Mouse (Mus musculus) limb, embryonic 13.5 days (tissue): ENCODE data around the gene Emilin2. TPM values are rescaled to one million over a fixed set of nuclear protein-coding genes. Genes with fewer than 3 reads are reported as not detected.
"Not testable (repeated sequence)": the region's sequence is repeated elsewhere in the genome, so short reads cannot be mapped to it uniquely, and the experiment has no call there.

Experiments used
- ATAC-seq: fragments of 200-750 bp; cut with Nextera tagmentation; 2 replicates; pipeline ENCODE4 v1.8.0; 2017; ENCODE audit warnings: low read depth, moderate number of reproducible peaks, moderate TSS enrichment; ENCODE audit not compliant: low FRiP score
- H3K27ac ChIP-seq: fragments of 300-500 bp; sonication (generic); 2 replicates; pipeline ENCODE4 v1.5.1; 2015; ENCODE audit warnings: inconsistent platforms, mild to moderate bottlenecking, moderate library complexity
- H3K27me3 ChIP-seq: fragments of 300-500 bp; sonication (generic); 2 replicates; pipeline ENCODE4 v1.6.1; 2015; ENCODE audit warnings: mild to moderate bottlenecking, inconsistent platforms
- H3K36me3 ChIP-seq: fragments of 300-500 bp; sonication (generic); 2 replicates; pipeline ENCODE4 v1.6.1; 2015; ENCODE audit warnings: inconsistent platforms, mild to moderate bottlenecking, moderate library complexity
- H3K4me1 ChIP-seq: fragments of 300-500 bp; sonication (generic); 2 replicates; pipeline ENCODE4 v1.6.1; 2015; ENCODE audit warnings: inconsistent platforms
- H3K4me2 ChIP-seq: fragments of 300-500 bp; sonication (generic); replicated peaks from 2 replicates; pipeline ENCODE4 v1.6.1; 2015; ENCODE audit warnings: inconsistent platforms, mild to moderate bottlenecking, moderate library complexity
- H3K4me3 ChIP-seq: fragments of 300-500 bp; sonication (generic); 2 replicates; pipeline ENCODE4 v1.5.1; 2015; ENCODE audit warnings: moderate library complexity, mild to moderate bottlenecking, inconsistent platforms
- H3K9ac ChIP-seq: fragments of 300-500 bp; sonication (generic); 2 replicates; pipeline ENCODE4 v1.6.1; 2015; ENCODE audit warnings: mild to moderate bottlenecking, inconsistent platforms
- H3K9me3 ChIP-seq: fragments of 300-500 bp; sonication (generic); 2 replicates; pipeline ENCODE4 v1.6.1; 2016; ENCODE audit warnings: inconsistent platforms
- WGBS: fragments of 180-500 bp; shearing (Covaris S2); methylation state at CpG from one replicate; pipeline ENCODE4 v1.1.7; 2015; 5-methylcytosine and 5-hydroxymethylcytosine counted together
- polyA plus RNA-seq: library from polyadenylated mRNA; unstranded; fragments of >200 nt; fragmentation: Nextera tagmentation; extraction: Ambion mirVana; gene quantifications from 2 replicates; pipeline ENCODE4 v1.2.1, GENCODE M21; 2015

The Emilin2 gene
- polyA plus RNA-seq: 18.6 and 19.1 TPM in 2 replicates

DNA sequence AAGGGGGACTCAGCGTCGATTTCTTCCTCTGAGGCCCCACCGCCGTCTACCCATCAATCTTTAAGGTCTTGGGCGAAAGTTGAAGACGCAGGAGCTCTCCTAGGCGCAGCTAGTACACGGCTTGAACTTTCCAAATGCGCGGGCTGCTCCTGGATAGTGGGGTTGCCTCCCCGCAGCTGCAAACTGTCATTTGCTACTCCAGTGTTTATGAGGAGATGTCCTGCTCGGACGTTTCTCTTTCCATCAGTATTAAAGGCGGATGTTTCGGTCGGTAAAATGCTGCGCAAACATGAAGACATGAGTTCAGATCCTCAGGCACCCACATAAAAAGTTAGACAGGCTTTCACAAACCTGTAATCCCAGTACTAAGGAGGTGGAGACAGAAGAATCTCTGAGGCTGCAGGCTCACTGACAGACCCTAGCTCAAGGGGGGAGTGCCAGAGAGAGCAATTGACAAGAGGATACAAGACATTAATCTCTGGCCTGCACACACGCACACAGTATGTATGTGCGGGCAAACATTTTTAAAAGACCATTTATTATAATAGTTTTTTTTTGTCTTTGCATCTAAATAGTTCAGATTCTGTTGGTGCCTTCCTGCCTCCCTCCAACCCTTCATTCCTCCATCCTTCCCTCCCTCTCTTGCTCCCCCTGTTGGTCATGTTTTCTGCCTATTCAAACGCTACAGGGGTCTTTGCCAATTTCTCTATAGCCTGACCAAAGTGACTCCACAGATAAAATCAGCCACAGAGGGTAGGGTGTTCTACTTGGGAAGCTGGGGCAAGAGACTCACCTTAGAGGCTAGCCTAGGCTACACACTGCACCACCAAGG is at the start of gene Emilin2:
Gene Emilin2 (minus strand): TSS at position 639 of the 832 bp plus-strand sequence.
- 8% methylated on average over 20 of the region's 20 CpGs for WGBS
- H3K36me3 ChIP-seq: no peaks in the 10 kb centered on the region
- H3K27ac ChIP-seq: peak within 1 kb of the TSS; percentile 78; the same call in 1 of the 2 replicates
- peaks cover 19% of the 10 kb centered on the region for H3K4me1 ChIP-seq
- no peaks in the 10 kb centered on the region for H3K9me3 ChIP-seq
- peak; percentile 17; the same call in 1 of the 2 replicates for ATAC-seq
- H3K27me3 ChIP-seq: peaks cover 24% of the 10 kb centered on the region
- H3K9ac ChIP-seq: peak within 1 kb of the TSS; percentile 78
- H3K4me2 ChIP-seq: peak within 1 kb of the TSS; percentile 99
- H3K4me3 ChIP-seq: peak within 1 kb of the TSS; percentile 70

DNA sequence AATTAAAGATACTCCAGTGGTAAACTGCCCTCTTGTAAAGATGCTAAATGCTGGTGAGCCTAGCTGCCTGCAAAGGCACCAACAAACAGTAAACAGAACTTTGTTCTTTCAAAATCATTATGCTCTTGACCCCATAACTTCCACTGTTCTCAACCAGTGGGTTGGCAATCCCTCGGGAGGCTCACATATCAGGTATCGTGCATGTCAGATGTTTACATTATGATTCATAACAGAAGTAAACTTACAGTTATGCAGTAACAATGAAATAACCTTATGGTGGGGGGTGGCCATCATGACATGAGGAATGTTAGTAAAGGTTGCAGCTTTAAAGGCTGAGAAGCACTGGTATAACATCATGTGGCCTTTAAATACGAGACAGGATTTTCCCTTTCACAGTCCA is 43.7 kb upstream of the Emilin2 start:
- H3K4me2 ChIP-seq: no peak overlapping the region
- WGBS: 80% methylated on average over 3 of the region's 3 CpGs
- H3K27ac ChIP-seq: no peak overlapping the region
- no peak overlapping the region for H3K9ac ChIP-seq
- H3K36me3 ChIP-seq: peaks cover 78% of the 10 kb centered on the region
- no peaks in the 10 kb centered on the region for H3K27me3 ChIP-seq
- H3K4me3 ChIP-seq: no peak overlapping the region
- no peaks in the 10 kb centered on the region for H3K9me3 ChIP-seq
- H3K4me1 ChIP-seq: no peaks in the 10 kb centered on the region
- no peak for ATAC-seq

DNA sequence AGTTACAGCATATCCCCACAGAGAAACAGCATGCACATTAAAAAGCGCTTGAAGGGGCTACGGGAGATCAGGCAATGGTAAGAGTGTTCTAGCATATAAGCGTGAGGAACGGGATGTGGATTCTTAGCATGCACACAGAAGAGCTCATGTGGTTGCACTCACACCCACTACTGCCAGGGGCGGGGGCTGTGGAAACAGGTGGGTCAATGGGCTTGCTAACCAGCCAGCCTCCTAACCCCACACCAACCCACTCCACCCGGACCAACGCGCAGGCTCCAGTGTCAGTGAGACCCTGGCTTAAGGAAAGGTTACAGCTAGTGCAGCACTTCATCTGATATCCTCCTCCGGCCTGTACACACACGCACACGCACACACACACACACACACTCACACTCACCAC is 42.4 kb upstream of the Emilin2 start:
- 95% methylated on average over 11 of the region's 11 CpGs for WGBS
- no peak for ATAC-seq
- Histone ChIP-seq H3K4me2 (no peak overlapping the region), H3K4me1 (no peaks in the 10 kb centered on the region), H3K27ac (no peak overlapping the region), H3K27me3 (no peaks in the 10 kb centered on the region), H3K9ac (no peak overlapping the region), H3K4me3 (no peak overlapping the region), H3K9me3 (no peaks in the 10 kb centered on the region), H3K36me3 (peaks cover 77% of the 10 kb centered on the region)

DNA sequence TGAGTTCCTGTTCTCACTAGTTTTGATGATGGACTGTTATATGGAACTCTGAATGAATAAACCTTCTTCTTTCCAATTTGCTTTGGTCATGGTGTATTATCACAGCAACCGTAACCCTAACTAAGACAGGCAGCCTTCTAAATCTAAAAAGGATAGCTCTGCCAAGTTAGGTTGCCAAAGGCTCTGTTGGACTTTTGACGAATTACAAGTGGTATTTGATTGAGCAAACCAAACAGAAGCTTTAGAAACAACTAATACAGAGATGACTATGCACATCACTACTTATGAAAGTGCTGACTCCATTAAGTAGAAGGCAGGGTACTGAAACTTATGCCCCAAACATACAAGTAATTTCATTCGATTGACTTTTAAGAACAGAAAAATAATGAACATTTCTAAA is 36.4 kb upstream of the Emilin2 start:
- Histone ChIP-seq H3K9me3 (no peaks in the 10 kb centered on the region), H3K27me3 (no peaks in the 10 kb centered on the region), H3K27ac (no peak overlapping the region), H3K9ac (no peak overlapping the region), H3K36me3 (peaks cover 87% of the 10 kb centered on the region), H3K4me3 (no peak overlapping the region), H3K4me1 (no peaks in the 10 kb centered on the region), H3K4me2 (no peak overlapping the region)
- WGBS: 91% methylated on average over 3 of the region's 3 CpGs
- ATAC-seq: no peak

DNA sequence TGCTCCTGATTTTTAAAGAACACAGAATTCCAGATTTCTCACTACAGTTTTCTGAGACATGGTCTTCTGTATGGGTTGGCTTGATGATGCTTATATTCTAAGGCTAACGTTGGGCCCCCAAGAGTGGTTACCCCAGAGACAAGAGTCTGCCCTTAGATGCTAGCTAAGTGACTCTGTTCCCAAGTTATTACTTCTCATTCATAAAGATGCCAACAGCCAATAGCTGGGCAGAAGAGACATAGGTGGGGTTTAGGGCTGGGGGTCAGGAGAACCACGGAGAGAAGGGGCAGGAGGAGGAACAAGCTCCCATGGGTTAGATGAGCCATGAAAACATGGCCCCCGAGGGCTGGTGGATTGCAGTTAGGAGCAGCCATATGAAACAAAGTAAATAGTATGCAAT is 30.2 kb upstream of the Emilin2 start:
- 0 out of 2 replicates have a peak, but pooled peaks cover 4% of the 10 kb centered on the region for H3K9me3 ChIP-seq
- H3K27ac ChIP-seq: no peak overlapping the region
- H3K4me1 ChIP-seq: no peaks in the 10 kb centered on the region
- H3K4me2 ChIP-seq: no peak overlapping the region
- H3K27me3 ChIP-seq: no peaks in the 10 kb centered on the region
- ATAC-seq: no peak
- no peak overlapping the region for H3K9ac ChIP-seq
- H3K4me3 ChIP-seq: no peak overlapping the region
- 84% methylated on average over 3 of the region's 3 CpGs for WGBS
- peaks cover 51% of the 10 kb centered on the region for H3K36me3 ChIP-seq

DNA sequence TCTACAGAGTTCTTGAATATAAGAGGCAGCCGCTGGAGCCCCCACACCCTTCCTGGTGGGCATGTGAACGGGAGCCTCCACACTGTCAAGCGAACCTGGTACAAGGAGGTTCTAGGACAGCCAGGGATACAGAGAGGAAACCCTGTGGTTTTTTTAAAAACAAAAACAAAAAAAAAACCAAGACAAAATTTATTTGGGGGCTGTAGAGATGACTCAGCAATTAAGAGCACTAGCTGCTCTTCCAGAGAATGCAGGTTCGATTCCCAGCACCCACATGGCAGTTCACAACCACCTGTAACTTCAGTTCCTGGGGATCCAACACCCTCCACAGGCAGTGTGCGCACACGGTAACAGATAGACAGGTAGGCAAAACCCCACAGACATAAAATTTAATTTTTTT is 26.8 kb upstream of the Emilin2 start:
- no peaks in the 10 kb centered on the region for H3K27me3 ChIP-seq
- peaks cover 25% of the 10 kb centered on the region for H3K36me3 ChIP-seq
- 0 out of 2 replicates have a peak, but pooled peaks cover 4% of the 10 kb centered on the region for H3K9me3 ChIP-seq
- H3K9ac ChIP-seq: no peak overlapping the region
- 91% methylated on average over 6 of the region's 6 CpGs for WGBS
- H3K4me3 ChIP-seq: no peak overlapping the region
- H3K27ac ChIP-seq: no peak overlapping the region
- no peak overlapping the region for H3K4me2 ChIP-seq
- H3K4me1 ChIP-seq: no peaks in the 10 kb centered on the region
- ATAC-seq: no peak

DNA sequence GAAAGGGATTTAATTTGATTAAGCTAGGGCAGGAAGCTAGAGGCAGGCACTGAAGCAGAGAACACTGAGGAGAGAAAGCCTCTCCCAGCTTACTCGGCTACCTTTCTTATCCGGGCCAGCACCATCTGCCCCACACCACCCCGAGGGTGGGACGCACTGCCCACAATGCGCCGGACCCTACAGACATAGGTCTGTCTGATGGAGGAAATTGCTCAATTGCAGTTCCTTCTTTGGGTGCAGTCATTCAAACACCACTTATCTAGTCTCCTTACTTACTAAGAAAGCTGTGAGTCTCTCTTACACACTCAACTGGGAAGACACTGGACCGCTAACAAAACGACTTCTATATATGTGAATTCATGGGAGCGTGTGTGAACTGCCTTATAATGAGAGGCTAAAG is 25.8 kb upstream of the Emilin2 start:
- no peak for ATAC-seq

DNA sequence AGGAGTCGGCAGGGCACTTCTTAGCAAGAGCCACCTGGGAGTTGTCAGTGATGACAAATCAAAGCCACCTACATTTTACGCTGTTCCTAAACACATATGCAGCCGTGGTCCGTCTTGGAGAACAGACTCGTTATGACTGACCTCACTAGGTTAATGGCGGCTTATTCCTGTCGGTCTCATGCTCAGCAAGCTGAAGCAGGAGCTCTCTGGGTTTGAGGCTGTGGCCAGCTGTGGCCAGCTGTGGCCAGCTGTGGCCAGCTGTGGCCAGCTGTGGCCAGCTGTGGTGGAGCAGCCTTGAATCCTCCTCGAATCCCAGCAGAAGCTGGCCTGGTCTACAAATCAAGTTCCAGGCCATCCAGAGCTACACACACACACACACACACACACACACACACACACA is 24.6 kb upstream of the Emilin2 start:
- ATAC-seq: no peak
- Histone ChIP-seq H3K4me3 (no peak overlapping the region), H3K27me3 (no peaks in the 10 kb centered on the region), H3K9me3 (no peaks in the 10 kb centered on the region), H3K9ac (no peak overlapping the region), H3K4me2 (no peak overlapping the region), H3K4me1 (no peaks in the 10 kb centered on the region), H3K27ac (no peak overlapping the region), H3K36me3 (0 out of 2 replicates have a peak, but pooled peaks cover 6% of the 10 kb centered on the region)
- WGBS: 29% methylated on average over 8 of the region's 8 CpGs

More for the DNA sequence above, 25.8 kb upstream of the Emilin2 start:
- no peak overlapping the region for H3K4me2 ChIP-seq
- H3K9me3 ChIP-seq: 0 out of 2 replicates have a peak, but pooled peaks cover 4% of the 10 kb centered on the region
- H3K4me1 ChIP-seq: no peaks in the 10 kb centered on the region
- H3K27me3 ChIP-seq: no peaks in the 10 kb centered on the region
- H3K27ac ChIP-seq: no peak overlapping the region
- H3K36me3 ChIP-seq: peaks cover 16% of the 10 kb centered on the region
- WGBS: 90% methylated on average over 9 of the region's 9 CpGs
- no peak overlapping the region for H3K9ac ChIP-seq
- H3K4me3 ChIP-seq: no peak overlapping the region

DNA sequence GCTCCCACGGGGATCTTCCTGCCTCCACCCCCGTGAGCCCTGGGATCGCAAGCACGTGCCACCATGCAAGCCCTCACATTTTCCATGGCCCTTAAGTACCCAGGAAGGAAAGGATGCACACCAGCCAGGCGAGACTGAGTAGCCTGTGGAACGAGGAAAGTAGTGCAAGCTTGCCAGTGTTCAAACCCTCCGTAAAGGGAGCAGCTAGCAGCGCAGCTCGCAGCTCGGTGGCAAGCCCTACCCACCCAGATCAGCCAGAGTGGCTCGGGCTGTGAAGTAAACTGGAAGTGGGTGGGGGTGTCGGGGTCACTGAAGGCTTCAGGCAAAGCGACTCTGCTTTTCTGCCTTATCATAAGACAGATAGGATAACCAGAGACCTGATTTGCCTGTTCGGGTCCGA is 20.5 kb upstream of the Emilin2 start:
- Histone ChIP-seq H3K9ac (no peak overlapping the region), H3K9me3 (no peaks in the 10 kb centered on the region), H3K4me2 (no peak overlapping the region), H3K36me3 (no peaks in the 10 kb centered on the region), H3K27me3 (no peaks in the 10 kb centered on the region), H3K27ac (no peak overlapping the region), H3K4me3 (no peak overlapping the region), H3K4me1 (no peaks in the 10 kb centered on the region)
- 53% methylated on average over 15 of the region's 15 CpGs for WGBS
- ATAC-seq: no peak

DNA sequence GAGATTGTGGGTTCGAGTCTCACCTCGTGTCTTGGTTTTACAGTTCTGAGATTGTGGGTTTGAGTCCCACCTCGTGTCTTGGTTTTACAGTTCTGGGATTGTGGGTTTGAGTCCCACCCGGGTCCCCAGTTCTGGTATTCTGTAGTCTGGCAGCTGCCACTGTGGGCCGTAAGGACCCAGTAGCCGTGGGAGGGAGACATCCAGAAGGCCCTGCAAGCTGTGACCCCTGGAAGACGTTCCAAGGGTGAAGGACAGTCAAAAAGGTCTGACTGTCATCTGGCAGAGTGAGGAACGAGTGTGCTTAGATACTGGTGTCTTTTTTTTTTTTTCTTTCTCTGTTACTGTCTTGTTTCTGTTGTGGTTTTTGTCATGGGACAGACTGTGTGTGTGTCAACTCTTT is 9.0 kb upstream of the Emilin2 start:
- H3K4me3 ChIP-seq, H3K36me3 ChIP-seq, ATAC-seq, H3K4me2 ChIP-seq, H3K9me3 ChIP-seq, H3K27me3 ChIP-seq, H3K9ac ChIP-seq, H3K4me1 ChIP-seq, H3K27ac ChIP-seq: not testable (repeated sequence)
- 87% methylated on average over 8 of the region's 8 CpGs for WGBS

DNA sequence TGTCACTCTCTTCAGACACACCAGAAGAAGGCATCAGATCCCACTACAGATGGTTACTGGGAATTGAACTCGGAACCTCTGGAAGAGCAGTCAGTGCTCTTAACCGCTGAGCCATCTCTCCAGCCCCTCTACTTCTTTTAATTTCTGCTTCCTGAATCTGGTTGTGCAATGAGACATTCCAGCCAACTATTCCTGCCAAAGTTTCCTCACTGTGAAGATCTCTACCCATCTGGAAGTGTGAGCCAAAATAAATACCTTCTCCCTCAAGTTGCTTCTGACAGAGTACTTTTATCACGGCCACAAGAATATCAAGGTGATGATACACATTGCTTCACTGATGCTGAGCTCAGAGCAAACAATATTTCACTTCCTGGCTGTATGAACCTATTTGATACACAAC is 7.6 kb upstream of the Emilin2 start:
- no peaks in the 10 kb centered on the region for H3K27me3 ChIP-seq
- no peak overlapping the region for H3K4me3 ChIP-seq
- WGBS: 94% methylated on average over 3 of the region's 3 CpGs
- H3K27ac ChIP-seq: no peak overlapping the region
- no peak overlapping the region for H3K9ac ChIP-seq
- H3K4me2 ChIP-seq: no peak overlapping the region
- no peaks in the 10 kb centered on the region for H3K9me3 ChIP-seq
- no peak for ATAC-seq
- H3K36me3 ChIP-seq: no peaks in the 10 kb centered on the region
- H3K4me1 ChIP-seq: no peaks in the 10 kb centered on the region

DNA sequence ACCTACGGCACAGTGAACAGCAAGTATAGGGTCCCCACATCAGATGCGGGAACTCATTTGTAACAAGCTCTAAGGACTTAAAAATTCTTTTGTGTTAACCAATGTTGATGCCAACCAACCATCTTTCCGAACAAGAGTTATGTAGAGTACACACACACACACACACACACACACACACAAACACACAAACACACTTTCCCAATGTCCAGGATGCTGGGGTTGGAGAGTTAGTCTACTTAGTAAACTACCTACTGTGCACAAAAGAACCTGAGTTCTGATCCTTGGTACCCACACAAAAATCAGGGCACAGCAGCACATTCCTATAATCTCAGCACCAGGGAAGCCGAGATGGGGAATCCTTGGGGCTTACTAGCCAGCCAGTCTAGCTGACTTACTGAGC is 5.8 kb upstream of the Emilin2 start:
- 84% methylated on average over 4 of the region's 4 CpGs for WGBS
- no peak for ATAC-seq

DNA sequence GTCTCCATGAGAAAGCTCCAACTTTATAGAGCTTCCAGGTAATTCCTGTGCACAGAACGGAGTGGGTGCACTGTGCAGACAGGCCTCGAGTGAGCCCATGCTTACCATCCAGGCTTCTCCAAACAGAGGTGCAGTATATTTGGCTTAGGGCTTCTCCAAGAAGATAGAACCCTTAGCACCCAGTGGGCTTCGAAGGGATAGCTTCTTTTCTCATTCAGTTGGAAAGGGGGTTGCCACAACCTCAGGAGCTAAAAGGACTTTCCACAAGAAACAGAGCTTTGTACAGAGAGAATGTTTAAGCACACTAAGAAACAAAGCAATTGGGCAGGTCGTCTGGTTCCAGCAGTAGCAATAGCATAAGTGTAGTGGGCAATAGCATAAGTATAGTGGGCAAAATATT is 2.5 kb upstream of the Emilin2 start:
- Histone ChIP-seq H3K4me1 (peaks cover 14% of the 10 kb centered on the region), H3K36me3 (no peaks in the 10 kb centered on the region), H3K27me3 (peaks cover 22% of the 10 kb centered on the region), H3K27ac (no peak overlapping the region), H3K9ac (no peak overlapping the region), H3K9me3 (no peaks in the 10 kb centered on the region), H3K4me3 (no peak overlapping the region), H3K4me2 (no peak overlapping the region)
- 73% methylated on average over 4 of the region's 4 CpGs for WGBS
- no peak for ATAC-seq

More for the DNA sequence above, 5.8 kb upstream of the Emilin2 start:
- Histone ChIP-seq H3K4me2 (no peak overlapping the region), H3K27me3 (peaks cover 4% of the 10 kb centered on the region; the same call in 1 of the 2 replicates), H3K4me1 (no peaks in the 10 kb centered on the region), H3K27ac (no peak overlapping the region), H3K4me3 (no peak overlapping the region), H3K36me3 (no peaks in the 10 kb centered on the region), H3K9ac (no peak overlapping the region), H3K9me3 (no peaks in the 10 kb centered on the region)
